Mouse (Mus musculus): ENCODE measurements at regions not wholly inside any gene's neighbourhood (a gene's known extent, or its start where the extent isn't known, plus 50 kb on each side); places are given as distances from the start of the nearest gene placed in this dataset.
A peak's percentile ranks its signal among the peaks of the same experiment; 100 is the strongest.

- no peak for DNase-seq
- Histone ChIP-seq H3K9me3 (replicated peaks) (no peaks in the 10 kb centered on the region), H3K36me3 (no peaks in the 10 kb centered on the region), H3K9ac (no peak overlapping the region), H3K4me3 (replicated peaks) (no peak overlapping the region), H3K27ac (no peak overlapping the region), H3K4me2 (no peak overlapping the region), H3K27me3 (no peaks in the 10 kb centered on the region), H3K4me1 (replicated peaks) (no peaks in the 10 kb centered on the region)
- ATAC-seq (ENCODE audit: low read depth), result no peak
- 65% methylated on average over 2 of the region's 2 CpGs for WGBS (ENCODE audit: insufficient replicate concordance)
Measured at GRCm38 (mm10) chr4:54460596-54460995, 484.3 kb upstream of the Zfp462 start.

GRCm38 (mm10) chr4:54469176-54469575, 475.7 kb upstream of the Zfp462 start:
- no peaks in the 10 kb centered on the region for H3K36me3 ChIP-seq
- no peak overlapping the region for H3K27ac ChIP-seq
- no peaks in the 10 kb centered on the region for H3K4me1 ChIP-seq (replicated peaks)
- H3K4me2 ChIP-seq, result no peak overlapping the region
- no peak for ATAC-seq (ENCODE audit: low read depth)
- 70% methylated on average over 2 of the region's 2 CpGs for WGBS (ENCODE audit: insufficient replicate concordance)
- no peak overlapping the region for H3K9ac ChIP-seq
- no peaks in the 10 kb centered on the region for H3K27me3 ChIP-seq
- H3K9me3 ChIP-seq (replicated peaks), result no peaks in the 10 kb centered on the region
- no peak overlapping the region for H3K4me3 ChIP-seq (replicated peaks)
- no peak for DNase-seq

- Histone ChIP-seq H3K36me3 (no peaks in the 10 kb centered on the region), H3K27ac (no peak overlapping the region), H3K9ac (no peak overlapping the region), H3K9me3 (replicated peaks) (no peaks in the 10 kb centered on the region), H3K4me3 (replicated peaks) (no peak overlapping the region), H3K4me1 (replicated peaks) (no peaks in the 10 kb centered on the region), H3K4me2 (no peak overlapping the region), H3K27me3 (no peaks in the 10 kb centered on the region)
- no peak for ATAC-seq (ENCODE audit: low read depth)
- WGBS (ENCODE audit: insufficient replicate concordance), result 63% methylated on average over 13 of the region's 13 CpGs
- no peak for DNase-seq
Measured at GRCm38 (mm10) chr4:54470022-54471008, 474.5 kb upstream of the Zfp462 start.

GRCm38 (mm10) chr4:54471009-54471408, 473.8 kb upstream of the Zfp462 start:
- Histone ChIP-seq H3K36me3 (no peaks in the 10 kb centered on the region), H3K4me1 (replicated peaks) (no peaks in the 10 kb centered on the region), H3K9me3 (replicated peaks) (no peaks in the 10 kb centered on the region), H3K4me3 (replicated peaks) (no peak overlapping the region), H3K27ac (no peak overlapping the region), H3K4me2 (no peak overlapping the region), H3K27me3 (no peaks in the 10 kb centered on the region), H3K9ac (no peak overlapping the region)
- ATAC-seq (ENCODE audit: low read depth) (no peak), DNase-seq (no peak)
- 33% methylated on average over 1 of the region's 1 CpGs for WGBS (ENCODE audit: insufficient replicate concordance)

GRCm38 (mm10) chr4:54481766-54482165, 463.1 kb upstream of the Zfp462 start:
- Histone ChIP-seq H3K27ac (no peak overlapping the region), H3K4me2 (no peak overlapping the region), H3K9me3 (replicated peaks) (no peaks in the 10 kb centered on the region), H3K36me3 (no peaks in the 10 kb centered on the region), H3K9ac (no peak overlapping the region), H3K4me3 (replicated peaks) (no peak overlapping the region), H3K4me1 (replicated peaks) (no peaks in the 10 kb centered on the region), H3K27me3 (no peaks in the 10 kb centered on the region)
- no peak for ATAC-seq (ENCODE audit: low read depth)
- no peak for DNase-seq
- WGBS (ENCODE audit: insufficient replicate concordance), result 25% methylated on average over 2 of the region's 2 CpGs

GRCm38 (mm10) chr4:54493074-54493473, 451.8 kb upstream of the Zfp462 start:
- no peak for DNase-seq

GRCm38 (mm10) chr4:54497312-54497994, 447.4 kb upstream of the Zfp462 start:
- H3K4me2 ChIP-seq, result no peak overlapping the region
- 86% methylated on average over 2 of the region's 2 CpGs for WGBS (ENCODE audit: insufficient replicate concordance)

More at GRCm38 (mm10) chr4:54493074-54493473, 451.8 kb upstream of the Zfp462 start:
- no peak overlapping the region for H3K4me3 ChIP-seq (replicated peaks)
- no peaks in the 10 kb centered on the region for H3K36me3 ChIP-seq
- H3K27ac ChIP-seq, result no peak overlapping the region
- no peak for ATAC-seq (ENCODE audit: low read depth)
- H3K9ac ChIP-seq, result no peak overlapping the region
- WGBS (ENCODE audit: insufficient replicate concordance), result 70% methylated on average over 6 of the region's 6 CpGs
- H3K4me1 ChIP-seq (replicated peaks), result no peaks in the 10 kb centered on the region
- H3K4me2 ChIP-seq, result no peak overlapping the region
- H3K9me3 ChIP-seq (replicated peaks), result no peaks in the 10 kb centered on the region
- H3K27me3 ChIP-seq, result no peaks in the 10 kb centered on the region

GRCm38 (mm10) chr4:54515934-54516333, 428.9 kb upstream of the Zfp462 start:
- Histone ChIP-seq H3K9me3 (replicated peaks) (no peaks in the 10 kb centered on the region), H3K27ac (no peak overlapping the region), H3K4me1 (replicated peaks) (no peaks in the 10 kb centered on the region), H3K9ac (no peak overlapping the region), H3K4me2 (no peak overlapping the region), H3K4me3 (replicated peaks) (no peak overlapping the region), H3K36me3 (no peaks in the 10 kb centered on the region), H3K27me3 (no peaks in the 10 kb centered on the region)
- ATAC-seq (ENCODE audit: low read depth) (no peak), DNase-seq (no peak)
- 67% methylated on average over 1 of the region's 1 CpGs for WGBS (ENCODE audit: insufficient replicate concordance)

More at GRCm38 (mm10) chr4:54497312-54497994, 447.4 kb upstream of the Zfp462 start:
- no peak for ATAC-seq (ENCODE audit: low read depth)
- DNase-seq, result no peak
- Histone ChIP-seq H3K36me3 (no peaks in the 10 kb centered on the region), H3K9me3 (replicated peaks) (no peaks in the 10 kb centered on the region), H3K27ac (no peak overlapping the region), H3K27me3 (no peaks in the 10 kb centered on the region), H3K4me1 (replicated peaks) (no peaks in the 10 kb centered on the region), H3K9ac (no peak overlapping the region), H3K4me3 (replicated peaks) (no peak overlapping the region)

GRCm38 (mm10) chr4:54523283-54523682, 421.6 kb upstream of the Zfp462 start:
- 0 out of 2 replicates have a peak overlapping the region, but pooled peaks have one; percentile 18 for H3K27ac ChIP-seq
- WGBS (ENCODE audit: insufficient replicate concordance), result 6% methylated on average over 5 of the region's 5 CpGs
- no peaks in the 10 kb centered on the region for H3K27me3 ChIP-seq
- H3K36me3 ChIP-seq, result no peaks in the 10 kb centered on the region
- DNase-seq (no peak), ATAC-seq (ENCODE audit: low read depth) (0 out of 2 replicates have a peak, but pooled peaks have one; percentile 15)
- H3K4me1 ChIP-seq (replicated peaks), result no peaks in the 10 kb centered on the region; the same call in 1 of the 2 replicates
- no peak overlapping the region for H3K9ac ChIP-seq
- H3K4me2 ChIP-seq, result no peak overlapping the region
- no peak overlapping the region for H3K4me3 ChIP-seq (replicated peaks)
- no peaks in the 10 kb centered on the region for H3K9me3 ChIP-seq (replicated peaks)

GRCm38 (mm10) chr4:54526003-54526586, 418.8 kb upstream of the Zfp462 start:
- Histone ChIP-seq H3K4me3 (replicated peaks) (no peak overlapping the region), H3K4me2 (no peak overlapping the region), H3K27ac (no peak overlapping the region), H3K9ac (no peak overlapping the region), H3K4me1 (replicated peaks) (no peaks in the 10 kb centered on the region; the same call in 1 of the 2 replicates), H3K9me3 (replicated peaks) (no peaks in the 10 kb centered on the region), H3K36me3 (no peaks in the 10 kb centered on the region), H3K27me3 (no peaks in the 10 kb centered on the region)
- no peak for ATAC-seq (ENCODE audit: low read depth)
- no peak for DNase-seq
- 73% methylated on average over 5 of the region's 5 CpGs for WGBS (ENCODE audit: insufficient replicate concordance)

GRCm38 (mm10) chr4:54527660-54528059, 417.2 kb upstream of the Zfp462 start:
- peak; percentile 60; the same call in 1 of the 2 replicates for ATAC-seq (ENCODE audit: low read depth)

More at GRCm38 (mm10) chr4:54527660-54528059, 417.2 kb upstream of the Zfp462 start:
- Histone ChIP-seq H3K4me2 (no peak overlapping the region), H3K27me3 (no peaks in the 10 kb centered on the region), H3K4me3 (replicated peaks) (no peak overlapping the region), H3K27ac (no peak overlapping the region), H3K9me3 (replicated peaks) (no peaks in the 10 kb centered on the region), H3K9ac (no peak overlapping the region), H3K4me1 (replicated peaks) (no peaks in the 10 kb centered on the region; the same call in 1 of the 2 replicates), H3K36me3 (no peaks in the 10 kb centered on the region)
- DNase-seq, result no peak
- WGBS (ENCODE audit: insufficient replicate concordance), result 28% methylated on average over 2 of the region's 2 CpGs

Measured in liver, embryonic 13.5 days (tissue).